Mouse (Mus musculus): ENCODE results near the gene Cdkal1. TPM values are rescaled to one million over a fixed set of nuclear protein-coding genes. Genes with fewer than 3 reads are reported as not detected.

Cdkal1 gene
- polyA plus RNA-seq, 1 experiment from 2014 or later: 31.8 TPM

DNA sequence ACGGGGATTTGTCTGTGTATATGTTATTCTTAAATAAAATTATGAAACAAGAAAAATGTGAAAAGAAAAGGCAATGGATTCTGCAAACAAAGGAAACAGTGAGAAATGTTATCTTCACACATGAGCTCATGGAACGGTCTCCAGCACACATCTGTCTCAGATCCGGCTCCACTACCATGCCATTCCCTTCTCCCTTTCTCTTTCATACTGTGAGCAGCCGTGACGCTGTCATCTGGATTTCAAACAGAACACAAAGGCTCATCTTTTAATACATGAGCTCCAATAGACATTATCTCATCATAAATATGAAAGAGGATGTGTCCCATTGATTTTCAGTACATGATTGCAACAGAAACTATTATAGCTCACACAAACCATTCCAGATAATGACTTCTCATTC is 265.3 kb downstream of the Cdkal1 start:
- Histone ChIP-seq H3K4me3 (no peak overlapping the region), H3K4me1 (no peaks in the 10 kb centered on the region), H3K36me3 (no peaks in the 10 kb centered on the region), H3K27ac (no peak overlapping the region), H3K27me3 (no peaks in the 10 kb centered on the region), H3K9ac (no peak overlapping the region), H3K9me3 (no peaks in the 10 kb centered on the region), H3K4me2 (no peak overlapping the region)
- WGBS: 88% methylated on average over 5 of the region's 5 CpGs
- no peak for ATAC-seq (ENCODE audit: insufficient number of reproducible peaks, low FRiP score, low TSS enrichment, low read depth)

DNA sequence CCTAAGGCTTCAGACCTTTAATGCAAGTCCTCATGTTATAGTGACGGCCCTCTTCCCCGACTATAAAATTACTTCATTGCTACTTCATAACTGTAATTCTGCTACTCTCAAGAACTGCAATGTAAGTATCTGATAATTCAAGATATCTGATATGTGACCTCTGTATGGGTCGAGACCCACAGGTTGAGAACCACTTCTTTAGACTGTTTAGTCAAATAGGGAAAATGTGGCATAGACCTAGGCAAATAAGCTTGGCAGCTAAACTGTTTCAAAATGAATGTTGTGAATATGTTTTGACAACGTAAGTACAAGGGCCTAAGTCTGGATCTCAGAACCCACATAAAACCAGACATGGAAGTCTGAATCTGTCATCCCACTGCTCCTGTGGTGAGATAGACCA is 266.8 kb downstream of the Cdkal1 start:
- H3K27ac ChIP-seq: no peak overlapping the region
- H3K36me3 ChIP-seq: no peaks in the 10 kb centered on the region
- no peak overlapping the region for H3K4me2 ChIP-seq
- H3K27me3 ChIP-seq: no peaks in the 10 kb centered on the region
- no peak overlapping the region for H3K4me3 ChIP-seq
- no peaks in the 10 kb centered on the region for H3K9me3 ChIP-seq
- H3K4me1 ChIP-seq: no peaks in the 10 kb centered on the region
- 90% methylated on average over 4 of the region's 4 CpGs for WGBS
- ATAC-seq (ENCODE audit: insufficient number of reproducible peaks, low FRiP score, low TSS enrichment, low read depth): no peak
- H3K9ac ChIP-seq: no peak overlapping the region

DNA sequence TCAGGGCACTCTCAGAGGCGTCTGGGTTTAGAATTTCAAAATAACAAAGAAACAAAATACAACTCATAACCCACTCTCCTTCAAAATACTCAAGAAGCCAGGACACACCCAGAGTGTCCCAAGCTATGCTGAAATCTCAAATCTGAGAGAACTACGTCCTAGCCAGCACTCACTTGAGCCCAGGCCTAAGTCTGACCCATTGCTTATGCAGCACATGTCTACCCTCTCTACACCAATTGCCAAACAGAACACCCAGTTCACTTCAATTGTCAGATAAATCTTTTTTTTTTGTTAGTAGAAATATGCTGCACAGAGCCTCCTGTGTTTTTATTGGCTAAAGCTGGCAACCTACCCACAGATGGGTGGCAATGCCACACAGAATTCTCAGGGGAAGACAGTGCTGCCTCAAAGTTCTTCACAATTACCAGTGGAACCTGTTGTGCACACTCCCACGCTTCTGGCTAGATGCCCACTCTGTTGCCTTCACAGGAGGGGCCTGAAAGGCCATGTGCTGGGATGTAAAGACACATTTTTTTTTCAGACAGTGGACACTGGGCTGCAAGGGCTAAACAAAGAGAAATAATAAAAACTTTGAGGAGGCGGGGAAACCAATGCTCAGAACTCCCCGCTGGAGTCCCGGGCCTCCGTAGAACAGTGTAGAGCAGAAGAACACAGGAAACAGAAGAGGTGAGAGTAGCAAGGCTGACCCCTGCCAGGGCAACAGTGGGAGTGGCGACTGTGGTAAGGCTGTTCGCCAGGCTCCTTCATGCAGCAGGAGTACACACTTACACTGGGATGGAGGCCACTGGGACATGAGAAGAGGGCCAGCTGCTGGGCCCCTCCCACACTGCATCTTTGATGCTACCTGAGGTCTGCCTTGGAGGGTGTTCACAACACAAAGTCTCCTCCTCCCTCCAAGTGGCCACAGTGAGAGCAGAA is 273.4 kb downstream of the Cdkal1 start:
- Histone ChIP-seq H3K4me3 (no peak overlapping the region), H3K9me3 (no peaks in the 10 kb centered on the region), H3K36me3 (no peaks in the 10 kb centered on the region), H3K27me3 (no peaks in the 10 kb centered on the region), H3K27ac (no peak overlapping the region), H3K4me2 (no peak overlapping the region), H3K4me1 (0 out of 2 replicates have a peak, but pooled peaks cover 2% of the 10 kb centered on the region), H3K9ac (no peak overlapping the region)
- ATAC-seq (ENCODE audit: insufficient number of reproducible peaks, low FRiP score, low TSS enrichment, low read depth): 0 out of 2 replicates have a peak, but pooled peaks have one; percentile 44
- 79% methylated on average over 9 of the region's 9 CpGs for WGBS

DNA sequence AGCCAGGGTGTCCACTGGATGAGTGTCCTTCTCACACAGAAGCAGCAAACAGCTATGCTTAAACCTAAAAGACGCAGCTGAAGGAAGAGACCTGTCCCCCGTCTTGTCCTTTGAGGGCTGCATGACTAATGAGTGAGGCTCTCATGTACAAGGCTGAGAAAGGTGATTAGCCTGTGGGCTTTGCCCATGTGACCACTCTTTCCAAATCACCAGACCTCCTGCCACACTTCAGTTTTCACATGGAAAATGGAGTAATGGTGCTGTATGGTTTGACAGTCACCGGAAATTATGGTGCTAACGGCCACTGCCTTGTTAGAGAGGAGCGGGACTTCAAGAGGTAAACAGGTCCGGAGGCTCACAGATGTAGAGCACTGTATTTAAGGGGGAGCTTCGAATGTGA is 274.7 kb downstream of the Cdkal1 start:
- no peak overlapping the region for H3K4me2 ChIP-seq
- no peaks in the 10 kb centered on the region for H3K27me3 ChIP-seq
- H3K9ac ChIP-seq: no peak overlapping the region
- H3K27ac ChIP-seq: no peak overlapping the region
- no peaks in the 10 kb centered on the region for H3K36me3 ChIP-seq
- H3K9me3 ChIP-seq: no peaks in the 10 kb centered on the region
- ATAC-seq (ENCODE audit: insufficient number of reproducible peaks, low FRiP score, low TSS enrichment, low read depth): no peak
- 0 out of 2 replicates have a peak, but pooled peaks cover 2% of the 10 kb centered on the region for H3K4me1 ChIP-seq
- no peak overlapping the region for H3K4me3 ChIP-seq
- WGBS: 70% methylated on average over 7 of the region's 7 CpGs

DNA sequence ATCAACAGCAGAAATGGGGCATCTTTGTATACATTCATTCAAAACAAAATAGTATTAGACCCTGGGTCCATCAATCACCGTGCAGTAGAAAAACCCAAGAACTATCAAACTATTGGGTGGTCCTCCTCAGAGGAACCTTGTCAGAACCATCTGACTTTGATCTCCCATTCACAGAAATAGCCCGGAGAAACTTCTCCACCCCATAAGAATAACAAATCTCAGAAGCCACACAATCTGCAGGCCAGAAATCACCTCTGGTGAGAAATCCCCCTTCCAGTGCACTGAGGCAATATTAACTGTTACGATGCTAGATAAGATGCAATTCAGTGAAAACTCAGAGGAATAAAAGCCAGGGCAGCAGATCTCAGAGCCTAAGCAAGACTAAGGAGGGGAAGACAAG is 275.5 kb downstream of the Cdkal1 start:
- no peak overlapping the region for H3K9ac ChIP-seq
- no peaks in the 10 kb centered on the region for H3K36me3 ChIP-seq
- no peak overlapping the region for H3K4me3 ChIP-seq
- H3K27me3 ChIP-seq: no peaks in the 10 kb centered on the region
- no peaks in the 10 kb centered on the region for H3K9me3 ChIP-seq
- peaks cover 4% of the 10 kb centered on the region; the same call in 1 of the 2 replicates for H3K4me1 ChIP-seq
- H3K27ac ChIP-seq: no peak overlapping the region
- no peak overlapping the region for H3K4me2 ChIP-seq
- 52% methylated on average over 3 of the region's 3 CpGs for WGBS
- no peak for ATAC-seq (ENCODE audit: insufficient number of reproducible peaks, low FRiP score, low TSS enrichment, low read depth)

DNA sequence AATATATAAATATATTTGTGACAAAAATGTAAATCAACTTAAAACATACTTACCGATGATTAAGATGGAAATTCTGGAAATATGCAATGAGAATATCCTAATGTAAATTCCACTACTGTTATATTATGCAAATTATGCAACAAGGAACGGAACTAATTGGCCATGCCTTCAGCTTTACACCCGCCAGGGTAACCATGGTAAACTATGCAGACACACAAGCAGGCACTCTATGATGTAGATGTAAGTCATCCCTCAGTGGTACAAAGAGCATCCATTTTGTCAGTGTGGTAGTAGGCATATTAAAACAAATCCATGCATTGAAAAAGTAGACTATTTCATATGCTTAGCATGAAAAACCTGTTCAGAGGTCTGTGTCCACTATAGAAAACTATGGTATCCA is 276.9 kb downstream of the Cdkal1 start:
- WGBS: 95% methylated on average over 3 of the region's 3 CpGs
- no peak for ATAC-seq (ENCODE audit: insufficient number of reproducible peaks, low FRiP score, low TSS enrichment, low read depth)
- H3K4me3 ChIP-seq: no peak overlapping the region
- H3K27ac ChIP-seq: no peak overlapping the region
- H3K9ac ChIP-seq: no peak overlapping the region
- H3K27me3 ChIP-seq: no peaks in the 10 kb centered on the region
- H3K36me3 ChIP-seq: no peaks in the 10 kb centered on the region
- H3K4me1 ChIP-seq: peaks cover 6% of the 10 kb centered on the region; the same call in 1 of the 2 replicates
- no peaks in the 10 kb centered on the region for H3K9me3 ChIP-seq
- H3K4me2 ChIP-seq: no peak overlapping the region

DNA sequence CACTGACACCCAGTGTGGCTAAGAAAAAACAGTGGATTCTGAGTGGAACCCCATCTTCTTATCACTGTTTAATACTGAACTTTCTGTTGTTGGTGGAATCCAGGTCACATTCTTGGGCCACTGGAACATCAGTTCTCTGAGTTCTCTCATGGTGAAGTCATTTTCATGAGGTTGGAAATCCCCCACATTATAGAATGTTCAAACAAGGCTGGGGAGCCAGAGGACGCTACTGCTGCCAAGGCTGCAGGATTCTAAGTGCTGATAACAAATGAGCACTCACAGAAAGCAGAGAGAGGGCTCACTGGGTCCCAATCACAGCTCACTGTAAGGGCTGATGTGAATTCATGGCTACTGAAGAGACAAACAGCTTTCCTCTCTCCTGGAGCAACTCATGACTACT is 280.7 kb downstream of the Cdkal1 start:
- Histone ChIP-seq H3K4me2 (no peak overlapping the region), H3K27me3 (no peaks in the 10 kb centered on the region), H3K4me3 (no peak overlapping the region), H3K27ac (no peak overlapping the region), H3K9ac (no peak overlapping the region), H3K4me1 (peaks cover 6% of the 10 kb centered on the region; the same call in 1 of the 2 replicates), H3K9me3 (no peaks in the 10 kb centered on the region), H3K36me3 (no peaks in the 10 kb centered on the region)
- 31% methylated on average over 1 of the region's 1 CpGs for WGBS
- no peak for ATAC-seq (ENCODE audit: insufficient number of reproducible peaks, low FRiP score, low TSS enrichment, low read depth)

DNA sequence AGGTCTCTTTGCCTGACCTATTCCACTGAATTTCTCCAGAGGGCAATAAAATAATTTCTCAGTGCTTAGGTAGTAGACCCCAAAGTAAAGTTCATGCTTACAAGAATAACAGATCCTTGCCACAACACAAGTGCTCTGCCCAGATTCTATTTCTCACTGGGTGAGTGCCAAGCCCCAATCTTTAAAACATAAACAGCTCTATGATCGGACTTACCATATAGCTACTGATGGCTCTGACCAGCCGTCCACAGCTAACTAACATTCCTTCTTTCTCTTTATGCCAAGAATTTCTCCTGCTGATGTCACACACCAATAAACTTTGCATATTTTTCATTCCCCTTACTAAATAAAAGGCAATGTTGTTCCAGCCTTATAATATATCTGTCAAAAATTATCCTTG is 283.0 kb downstream of the Cdkal1 start:
- no peak overlapping the region for H3K9ac ChIP-seq
- H3K4me1 ChIP-seq: peaks cover 6% of the 10 kb centered on the region; the same call in 1 of the 2 replicates
- H3K27ac ChIP-seq: no peak overlapping the region
- ATAC-seq (ENCODE audit: insufficient number of reproducible peaks, low FRiP score, low TSS enrichment, low read depth): no peak
- H3K36me3 ChIP-seq: no peaks in the 10 kb centered on the region
- no peaks in the 10 kb centered on the region for H3K9me3 ChIP-seq
- no peak overlapping the region for H3K4me2 ChIP-seq
- no peaks in the 10 kb centered on the region for H3K27me3 ChIP-seq
- WGBS: 23% methylated on average over 2 of the region's 2 CpGs
- H3K4me3 ChIP-seq: no peak overlapping the region

DNA sequence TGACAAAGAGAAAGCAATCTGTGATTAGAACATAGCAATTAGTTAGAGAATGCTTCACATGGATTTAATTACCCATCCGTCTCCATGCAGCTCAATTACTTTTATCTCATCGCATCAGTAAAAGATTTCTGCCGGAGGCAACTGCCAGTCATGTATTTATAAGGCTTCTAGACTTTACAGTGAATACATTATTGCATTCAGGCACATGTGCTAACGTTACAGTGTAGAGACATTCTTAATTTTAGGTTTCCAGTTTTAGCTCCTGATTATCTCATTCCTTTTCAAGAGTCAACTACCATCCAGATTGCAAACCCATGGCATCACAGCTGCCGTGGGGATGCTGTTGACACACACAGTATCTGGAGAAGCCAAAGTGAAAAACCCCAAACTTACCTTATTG is 289.8 kb downstream of the Cdkal1 start:
- H3K27me3 ChIP-seq: no peaks in the 10 kb centered on the region
- H3K27ac ChIP-seq: no peak overlapping the region
- no peaks in the 10 kb centered on the region for H3K36me3 ChIP-seq
- H3K9ac ChIP-seq: no peak overlapping the region
- 0 out of 2 replicates have a peak, but pooled peaks cover 4% of the 10 kb centered on the region for H3K4me1 ChIP-seq
- H3K4me2 ChIP-seq: no peak overlapping the region
- H3K9me3 ChIP-seq: no peaks in the 10 kb centered on the region
- no peak overlapping the region for H3K4me3 ChIP-seq
- no peak for ATAC-seq (ENCODE audit: insufficient number of reproducible peaks, low FRiP score, low TSS enrichment, low read depth)
- WGBS: 38% methylated on average over 5 of the region's 5 CpGs

DNA sequence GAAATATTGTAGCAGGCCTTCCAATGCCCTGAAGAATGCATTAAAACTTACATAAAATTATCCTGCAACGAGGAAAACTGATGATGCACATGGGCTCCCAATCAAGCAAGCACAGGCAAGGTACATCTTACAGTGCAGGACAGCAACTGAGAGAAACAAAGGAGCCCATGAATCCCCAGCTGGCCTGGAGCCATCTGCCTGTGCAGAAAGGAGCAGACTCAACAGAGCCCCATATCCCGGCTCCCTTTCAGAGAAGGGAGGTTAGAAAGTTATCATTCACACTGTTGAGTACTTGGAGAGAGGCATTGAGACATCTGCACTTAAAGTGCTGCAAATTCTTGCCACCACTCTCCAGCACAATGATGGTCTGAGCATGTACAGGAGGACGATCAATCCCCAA is 296.3 kb downstream of the Cdkal1 start:
- no peak overlapping the region for H3K27ac ChIP-seq
- H3K9ac ChIP-seq: no peak overlapping the region
- 54% methylated on average over 3 of the region's 3 CpGs for WGBS
- H3K27me3 ChIP-seq: no peaks in the 10 kb centered on the region
- 0 out of 2 replicates have a peak, but pooled peaks cover 7% of the 10 kb centered on the region for H3K4me1 ChIP-seq
- no peaks in the 10 kb centered on the region for H3K36me3 ChIP-seq
- H3K9me3 ChIP-seq: no peaks in the 10 kb centered on the region
- no peak for ATAC-seq (ENCODE audit: insufficient number of reproducible peaks, low FRiP score, low TSS enrichment, low read depth)
- no peak overlapping the region for H3K4me2 ChIP-seq
- H3K4me3 ChIP-seq: no peak overlapping the region

DNA sequence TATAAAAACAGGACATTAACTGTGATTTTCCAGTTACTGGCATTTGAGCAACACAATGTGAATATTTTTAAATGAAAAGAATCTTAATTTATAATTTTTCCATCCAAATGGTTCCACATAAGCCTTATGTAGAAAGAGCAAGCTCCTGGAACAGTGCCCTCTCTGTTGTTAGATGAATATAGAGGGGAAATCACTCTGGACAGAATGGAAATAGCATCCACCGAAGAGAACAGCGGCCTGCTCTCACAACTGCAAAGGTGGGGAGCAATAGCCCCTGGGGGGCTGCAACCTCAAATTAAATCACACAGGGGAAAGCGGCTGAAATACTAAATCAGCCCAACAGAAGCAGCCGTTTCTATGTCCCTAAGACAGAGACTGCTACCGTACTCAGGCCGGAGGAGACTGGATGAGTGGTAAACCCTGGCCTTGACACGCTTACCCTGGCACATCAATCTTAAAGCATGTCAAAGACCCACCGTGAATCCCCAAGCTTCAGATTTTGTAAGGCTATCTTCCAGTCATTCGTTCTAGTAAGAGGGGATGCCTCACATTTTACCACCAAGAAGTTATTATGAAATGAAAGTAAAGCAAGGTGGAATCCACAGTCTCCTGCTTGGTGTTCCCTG is 300.2 kb downstream of the Cdkal1 start:
- no peak overlapping the region for H3K27ac ChIP-seq
- WGBS: 50% methylated on average over 9 of the region's 9 CpGs

DNA sequence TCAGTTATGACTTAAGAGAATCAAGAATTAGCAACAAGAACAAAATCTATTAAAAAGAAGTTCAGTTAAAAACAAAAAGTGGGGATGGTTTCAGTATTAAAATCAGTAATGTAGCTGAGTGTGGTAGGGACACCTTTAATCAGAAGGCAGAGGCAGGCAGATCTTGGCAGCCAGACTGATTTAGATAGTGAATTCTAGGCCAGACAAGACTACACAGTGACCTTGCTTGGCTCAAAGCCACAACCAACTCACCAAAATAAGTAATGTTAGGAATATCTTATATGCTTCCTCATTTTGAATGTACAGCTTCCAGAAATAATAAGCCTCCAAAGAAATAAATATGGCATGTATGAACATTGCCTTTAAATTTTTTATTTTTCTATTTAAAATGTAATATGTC is 301.7 kb downstream of the Cdkal1 start:
- Histone ChIP-seq H3K27me3 (no peaks in the 10 kb centered on the region), H3K36me3 (no peaks in the 10 kb centered on the region), H3K27ac (no peak overlapping the region), H3K4me3 (no peak overlapping the region), H3K9me3 (no peaks in the 10 kb centered on the region), H3K4me1 (peaks cover 17% of the 10 kb centered on the region), H3K9ac (no peak overlapping the region), H3K4me2 (no peak overlapping the region)
- no peak for ATAC-seq (ENCODE audit: insufficient number of reproducible peaks, low FRiP score, low TSS enrichment, low read depth)

More for the DNA sequence above, 300.2 kb downstream of the Cdkal1 start:
- no peaks in the 10 kb centered on the region for H3K27me3 ChIP-seq
- no peak overlapping the region for H3K4me2 ChIP-seq
- no peak for ATAC-seq (ENCODE audit: insufficient number of reproducible peaks, low FRiP score, low TSS enrichment, low read depth)
- H3K9ac ChIP-seq: no peak overlapping the region
- no peak overlapping the region for H3K4me3 ChIP-seq
- H3K36me3 ChIP-seq: no peaks in the 10 kb centered on the region
- no peaks in the 10 kb centered on the region for H3K9me3 ChIP-seq
- H3K4me1 ChIP-seq: peaks cover 17% of the 10 kb centered on the region

All from limb, embryonic 15.5 days (tissue).